Mouse (Mus musculus) megakaryocyte, embryonic 14.5 days (primary cell): Measurements from ENCODE around the gene Cbarp.

Source experiments
- FLI1 ChIP-seq: IDR thresholded peaks from 2 replicates; pipeline ENCODE4 v1.6.1; 2012; ENCODE audit warnings: low read length, inconsistent platforms, mixed read lengths
- GATA1 ChIP-seq: IDR thresholded peaks from 3 replicates; pipeline ENCODE4 v1.6.1; 2012; ENCODE audit warnings: mixed read lengths, low read length, inconsistent platforms, borderline replicate concordance

DNA sequence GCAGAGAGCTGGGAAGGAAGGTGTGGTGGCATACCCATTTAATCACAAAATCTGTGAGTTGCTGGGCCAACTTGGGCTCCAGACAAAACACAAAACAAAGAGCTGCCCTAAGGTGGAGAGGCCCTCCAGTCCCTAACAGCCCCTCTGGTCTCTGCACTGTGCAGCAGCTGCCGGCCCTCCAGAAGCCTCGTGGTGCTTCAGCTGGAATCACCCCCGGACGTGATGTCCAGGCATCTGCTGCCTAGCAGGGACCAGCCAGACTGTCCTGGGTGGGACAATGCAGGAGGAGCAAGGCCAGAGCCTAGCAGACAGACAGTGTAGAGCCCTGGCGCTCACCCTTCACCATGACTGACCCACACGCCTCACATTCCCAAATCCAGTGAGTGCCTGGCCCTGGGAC, 49.1 kb downstream of the Cbarp start:
- TF ChIP-seq GATA1 (no peak), FLI1 (no peak)
